In genomic region chr7:98803181-98803580, GRCm38 (mm10) we compare ENCODE assay signal across 21 mouse cellular contexts.
"Had no signal": no experiment of that assay in that cellular context is flagged by ENCODE, and none has a peak within 500 bp of the region (broad histone marks: within the 10 kb centered on the region; RNA-seq: fewer than 3 reads in every experiment).

No protein-coding gene starts in this region.

- H3K9me3 ChIP-seq: liver, embryonic 13.5 days; midbrain, embryonic 10.5 days; midbrain, embryonic 13.5 days; neural tube, embryonic 12.5 days; neural tube, embryonic 15.5 days had no signal

- H3K27ac ChIP-seq: left cerebral cortex, adult 2 months; liver, embryonic 13.5 days; midbrain, embryonic 10.5 days; midbrain, embryonic 13.5 days; neural tube, embryonic 12.5 days; neural tube, embryonic 15.5 days had no signal

- H3K4me3 ChIP-seq: left cerebral cortex, adult 2 months; liver, embryonic 13.5 days; megakaryocyte, embryonic 14.5 days; midbrain, embryonic 10.5 days; midbrain, embryonic 13.5 days; neural tube, embryonic 12.5 days; neural tube, embryonic 15.5 days had no signal

- DNase-seq: kidney, adult 2 months; kidney, postnatal 10 days; kidney, postnatal 36 days; layer of hippocampus, postnatal 36 days; liver, embryonic 13.5 days; lung, adult 2 months; lung, postnatal 14 days; lung, postnatal 4 days; right cerebral cortex, postnatal 25 days; spleen, adult 18-20 months; thymus, adult 2 months; thymus, postnatal 14 days; thymus, postnatal 4 days had no signal

- H3K9ac ChIP-seq: liver, embryonic 13.5 days; midbrain, embryonic 13.5 days; neural tube, embryonic 12.5 days; neural tube, embryonic 15.5 days had no signal

- H3K4me2 ChIP-seq: liver, embryonic 13.5 days; midbrain, embryonic 13.5 days; neural tube, embryonic 12.5 days; neural tube, embryonic 15.5 days had no signal

- H3K27me3 ChIP-seq: liver, embryonic 13.5 days; neural tube, embryonic 12.5 days; neural tube, embryonic 15.5 days had no signal

- H3K36me3 ChIP-seq: liver, embryonic 13.5 days; midbrain, embryonic 10.5 days; midbrain, embryonic 13.5 days; neural tube, embryonic 12.5 days; neural tube, embryonic 15.5 days had no signal

- ATAC-seq: intestine, postnatal 0 days; midbrain, embryonic 13.5 days; midbrain, embryonic 16.5 days had no signal

- H3K4me1 ChIP-seq: liver, embryonic 13.5 days had no signal
